Mouse (Mus musculus) spleen, adult 18-20 months (tissue): ENCODE results near the gene Slc22a17.

ENCODE experiments used
- DNase-seq, 2 experiments: peaks; one replicate each; pipeline ENCODE4 v3.0.0; 2022; ENCODE audit warnings: mixed read lengths in 2 of 2

The Slc22a17 gene

GRCm38 (mm10) chr14:54856703-54857102 is 56.2 kb downstream of the Slc22a17 start:
- DNase-seq: no peak
